Mouse (Mus musculus) erythroblast, embryonic 14.5 days (primary cell): ENCODE measurements around the gene Rbm44.

Experiments
- GATA1 ChIP-seq: IDR thresholded peaks from 2 replicates; pipeline ENCODE4 v1.6.1; 2012; ENCODE audit warnings: low read length, inconsistent platforms, mixed read lengths
- TAL1 ChIP-seq: IDR thresholded peaks from 3 replicates; pipeline ENCODE4 v1.6.1; 2012; ENCODE audit warnings: low read length, inconsistent platforms, mixed read lengths

GRCm38 (mm10) chr1:91216504-91217267, 71.8 kb downstream of the Rbm44 start:
- TF ChIP-seq GATA1 = no peak
- no peak for TF ChIP-seq TAL1
